Mouse (Mus musculus): Measurements from ENCODE around the gene Olfr370. TPM values are rescaled to one million over a fixed set of nuclear protein-coding genes. Genes with fewer than 3 reads are reported as not detected.

Olfr370 gene
- total RNA-seq, 2 experiments from 2014 or later: not detected

GRCm38 (mm10) chr8:83575561-83576515 lies 40.3 kb downstream of the Olfr370 start:
- peak in 1 of 2 experiments; percentile 2 for DNase-seq (ENCODE audit: low spot score in 2 of 2)

GRCm38 (mm10) chr8:83576516-83576895 lies 40.9 kb downstream of the Olfr370 start:
- no peak for DNase-seq (ENCODE audit: low spot score in 2 of 2)

DNA sequence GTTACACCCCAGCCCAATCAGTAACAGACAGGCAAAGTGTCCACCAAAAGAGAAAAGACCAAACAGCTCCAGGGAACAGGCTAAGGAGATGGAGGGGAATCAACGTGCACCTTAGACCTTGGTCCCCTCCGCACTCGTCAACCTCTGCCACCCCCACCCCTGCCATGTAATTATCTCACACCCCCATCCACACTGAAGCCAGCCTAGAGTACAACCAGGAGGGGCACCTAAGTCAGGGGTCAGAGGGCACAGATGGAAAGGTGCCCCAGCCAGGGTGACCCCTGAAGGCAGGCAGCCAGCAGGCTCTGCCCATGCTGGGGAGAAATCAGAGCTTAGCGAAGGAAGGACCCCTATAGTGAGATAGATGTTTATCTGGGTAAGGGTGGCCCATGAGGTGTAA lies 41.3 kb downstream of the Olfr370 start:
- no peak for DNase-seq (ENCODE audit: low spot score in 2 of 2)

- DNase-seq (ENCODE audit: low spot score in 2 of 2): peak; percentile 39 to 70
Measured at GRCm38 (mm10) chr8:83577384-83577791, 41.8 kb downstream of the Olfr370 start.

DNA sequence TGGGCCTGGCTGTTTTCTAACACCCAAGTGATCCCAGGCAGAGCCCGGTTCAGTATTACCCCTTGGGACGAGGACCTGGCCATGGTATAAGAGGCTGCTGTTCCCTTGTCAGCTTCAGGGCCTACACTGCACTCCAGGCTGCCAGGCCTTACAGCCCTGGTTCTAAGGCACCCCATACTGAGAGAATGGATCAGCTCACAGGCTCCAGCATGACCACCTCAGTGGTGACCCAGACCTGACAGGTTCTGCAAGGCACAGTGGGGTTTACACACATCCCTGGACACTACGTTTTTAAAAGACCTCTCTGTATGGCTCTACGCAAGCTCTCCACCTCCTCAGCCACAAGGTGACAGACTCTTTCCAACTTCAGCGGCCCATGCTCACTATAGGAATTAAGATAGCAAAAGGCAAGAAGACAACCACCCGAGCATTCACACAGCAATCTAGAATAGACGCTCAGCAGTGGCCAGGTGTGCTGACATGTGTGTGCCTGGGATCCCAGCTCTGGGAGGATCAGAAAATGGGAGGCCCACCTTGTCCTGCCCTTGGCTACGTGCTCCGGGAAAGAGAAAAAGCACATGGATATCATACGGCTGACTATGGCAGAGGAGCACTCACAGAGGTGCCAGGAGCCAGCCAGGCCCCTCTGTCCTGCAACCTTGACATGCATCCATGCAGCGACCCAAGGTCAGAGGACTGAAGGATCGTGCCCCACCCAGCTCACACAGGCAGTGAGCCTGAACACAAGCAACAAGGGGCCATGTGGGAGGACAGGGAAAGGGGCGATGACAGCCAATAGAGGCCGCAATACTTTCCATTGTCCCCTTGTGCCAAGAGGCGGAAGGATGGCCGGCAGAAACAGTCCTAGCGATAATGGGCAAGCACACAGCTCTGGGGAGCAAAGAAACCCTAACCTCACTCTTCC lies 42.8 kb downstream of the Olfr370 start:
- peak in 1 of 2 experiments; percentile 3 for DNase-seq (ENCODE audit: low spot score in 2 of 2)

GRCm38 (mm10) chr8:83579676-83580075 lies 44.1 kb downstream of the Olfr370 start:
- peak in 1 of 2 experiments; percentile 1 for DNase-seq (ENCODE audit: low spot score in 2 of 2)

- DNase-seq (ENCODE audit: low spot score in 2 of 2): no peak
Measured at GRCm38 (mm10) chr8:83580826-83581225, 45.2 kb downstream of the Olfr370 start.

DNA sequence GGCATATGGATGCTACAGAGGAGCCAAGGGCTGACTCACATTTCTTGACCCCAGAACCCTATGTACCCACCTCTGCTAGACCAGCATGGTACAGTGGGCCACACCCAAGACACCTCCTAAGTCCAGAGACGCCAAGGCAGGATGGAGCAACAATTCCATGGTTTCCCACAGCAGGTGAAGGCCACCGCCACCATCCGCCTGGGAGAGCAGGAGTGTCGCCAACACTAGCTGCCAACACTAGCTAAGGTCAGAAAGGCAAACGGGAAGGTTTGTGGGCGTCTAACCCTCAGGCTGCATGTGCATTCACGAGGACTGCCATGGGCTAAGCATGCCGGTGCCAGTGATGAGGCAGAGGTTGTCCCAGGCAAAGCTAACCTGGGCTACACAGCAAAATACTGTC lies 46.6 kb downstream of the Olfr370 start:
- no peak for DNase-seq (ENCODE audit: low spot score in 2 of 2)

GRCm38 (mm10) chr8:83583236-83583635 lies 47.7 kb downstream of the Olfr370 start:
- no peak for DNase-seq (ENCODE audit: low spot score in 2 of 2)

DNA sequence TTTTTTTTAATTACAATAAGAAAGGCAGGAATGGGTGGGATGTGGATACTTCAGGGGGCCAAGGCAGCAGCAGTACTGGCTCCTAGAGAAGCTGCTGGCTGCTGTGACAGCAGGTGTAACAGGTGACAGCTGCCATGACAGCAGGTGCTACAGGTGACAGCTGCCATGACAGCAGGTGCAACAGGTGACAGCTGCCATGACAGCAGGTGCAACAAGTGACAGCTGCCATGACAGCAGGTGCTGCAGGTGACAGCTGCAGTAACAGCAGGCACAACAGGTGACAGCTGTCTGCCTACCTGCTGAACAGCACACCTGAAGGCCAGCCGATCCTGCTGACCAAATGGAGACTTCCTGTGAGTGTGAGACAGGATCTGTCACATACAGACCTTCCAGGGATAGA lies 49.2 kb downstream of the Olfr370 start:
- no peak for DNase-seq (ENCODE audit: low spot score in 2 of 2)

GRCm38 (mm10) chr8:83585333-83585732 lies 49.8 kb downstream of the Olfr370 start:
- DNase-seq (ENCODE audit: low spot score in 2 of 2): no peak

DNA sequence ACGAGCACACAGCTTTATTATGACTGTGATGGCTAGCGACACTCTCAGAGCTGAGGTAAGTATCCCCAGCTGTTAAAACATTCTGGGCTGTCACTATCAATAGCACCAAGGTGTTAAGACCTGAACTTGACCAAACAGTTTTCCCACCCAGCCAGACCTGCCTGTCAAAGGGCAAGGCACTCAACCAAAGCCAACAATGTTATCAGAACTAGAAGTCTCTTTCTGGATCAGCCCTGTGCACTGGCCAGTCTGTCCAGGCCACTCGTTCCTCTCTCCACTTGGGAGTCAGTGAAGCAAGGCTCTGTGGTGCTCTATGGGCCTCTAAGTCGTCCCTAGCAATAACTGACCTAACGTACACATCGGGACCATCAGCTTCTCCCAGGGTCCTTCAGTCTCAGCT lies 52.1 kb downstream of the Olfr370 start:
- no peak for DNase-seq (ENCODE audit: low spot score in 2 of 2)

DNA sequence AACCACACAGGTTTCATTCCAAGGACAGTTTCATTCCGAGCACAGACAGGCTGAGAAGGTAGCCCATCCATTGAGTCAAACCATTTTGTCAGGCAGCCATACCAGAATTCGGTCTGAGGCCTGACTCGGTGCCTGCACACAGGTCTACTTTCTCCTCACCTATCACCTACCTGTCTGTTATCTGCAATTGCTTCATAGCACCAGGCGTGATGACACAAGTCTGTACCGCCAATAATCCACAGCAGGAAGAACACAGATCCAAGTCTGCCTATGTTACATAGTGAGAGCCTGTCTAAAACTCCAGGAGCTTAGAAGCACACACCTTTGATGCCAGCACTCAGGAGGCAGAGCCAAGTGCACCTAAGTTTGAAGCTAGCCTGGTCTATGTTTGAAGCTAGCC lies 53.3 kb downstream of the Olfr370 start:
- DNase-seq (ENCODE audit: low spot score in 2 of 2): no peak

- no peak for DNase-seq (ENCODE audit: low spot score in 2 of 2)
Measured at GRCm38 (mm10) chr8:83590488-83591023, 55.0 kb downstream of the Olfr370 start.

GRCm38 (mm10) chr8:83592682-83593081 lies 57.1 kb downstream of the Olfr370 start:
- no peak for DNase-seq (ENCODE audit: low spot score in 2 of 2)

- DNase-seq (ENCODE audit: low spot score in 2 of 2): no peak
Measured at GRCm38 (mm10) chr8:83593325-83594166, 58.0 kb downstream of the Olfr370 start.

- peak; percentile 92 to 96 for DNase-seq (ENCODE audit: low spot score in 2 of 2)
Measured at GRCm38 (mm10) chr8:83594167-83595049, 58.8 kb downstream of the Olfr370 start.

Data from adrenal gland, postnatal 4 days (tissue).